Mouse (Mus musculus) C2C12 (cell line): ENCODE data around the gene Pde11a. TPM values are rescaled to one million over a fixed set of nuclear protein-coding genes. Genes with fewer than 3 reads are reported as not detected.
A peak's percentile ranks its signal among the peaks of the same experiment; 100 is the strongest.
"Not testable (repeated sequence)": the region's sequence is repeated elsewhere in the genome, so short reads cannot be mapped to it uniquely, and the experiment has no call there.

Experiments used
- H3K27me3 ChIP-seq: one replicate; pipeline ENCODE4 v1.6.1; 2011; ENCODE audit not compliant: control insufficient read depth, insufficient read depth, insufficient read length
- H3K36me3 ChIP-seq: one replicate; pipeline ENCODE4 v1.6.1; 2011; ENCODE audit not compliant: control insufficient read depth, insufficient read depth
- H3K4me3 ChIP-seq: one replicate; pipeline ENCODE4 v1.5.1; 2011; ENCODE audit warnings: mild to moderate bottlenecking, control low read depth; ENCODE audit not compliant: poor library complexity, insufficient read depth, severe bottlenecking
- H3K79me2 ChIP-seq: one replicate; pipeline ENCODE4 v1.6.1; 2011; ENCODE audit not compliant: control insufficient read depth, insufficient read depth
- H3K79me3 ChIP-seq: one replicate; pipeline ENCODE4 v1.6.1; 2011; ENCODE audit warnings: low read depth, control low read depth
- H3ac ChIP-seq: one replicate; pipeline ENCODE3; 2011; ENCODE audit warnings: low read depth; ENCODE audit not compliant: control insufficient read depth, insufficient read length
- CEBPB ChIP-seq: IDR thresholded peaks from one replicate; pipeline ENCODE4 v1.6.1; 2011; ENCODE audit warnings: low read depth, mild to moderate bottlenecking, control low read depth, moderate library complexity
- CTCF ChIP-seq: IDR thresholded peaks from one replicate; pipeline ENCODE4 v1.5.1; 2011; ENCODE audit not compliant: control insufficient read depth, insufficient read depth, insufficient read length
- FOSL1 ChIP-seq: IDR thresholded peaks from one replicate; pipeline ENCODE4 v1.8.0; 2011; ENCODE audit warnings: mild to moderate bottlenecking, low read length; ENCODE audit not compliant: poor library complexity, insufficient read depth, severe bottlenecking
- MAX ChIP-seq: IDR thresholded peaks from one replicate; pipeline ENCODE4 v1.6.1; 2011; ENCODE audit warnings: mild to moderate bottlenecking, control low read depth
- MYOD1 ChIP-seq: IDR thresholded peaks from one replicate; pipeline ENCODE4 v1.6.1; 2011; ENCODE audit warnings: low read depth; ENCODE audit not compliant: control insufficient read depth, insufficient read length
- MYOG ChIP-seq: IDR thresholded peaks from one replicate; pipeline ENCODE4 v1.6.1; 2011; ENCODE audit not compliant: control insufficient read depth, insufficient read length; ENCODE audit errors: extremely low read depth
- USF1 ChIP-seq: IDR thresholded peaks from one replicate; pipeline ENCODE4 v1.6.1; 2011; ENCODE audit warnings: low read depth, mild to moderate bottlenecking, control low read depth, moderate library complexity
- polyA plus RNA-seq: library from polyadenylated mRNA; unstranded; fragments of >200 nt; fragmentation: generic; extraction: Trizol; gene quantifications from one replicate; pipeline ENCODE4 v1.2.1, GENCODE M21; 2012; ENCODE audit warnings: missing spikeins

Pde11a gene
- polyA plus RNA-seq, 1 experiment: not detected

- H3K4me3 ChIP-seq: peak within 1 kb of the TSS; percentile 3
- not testable (repeated sequence) for H3K79me2 ChIP-seq, H3K36me3 ChIP-seq, H3K27me3 ChIP-seq, H3ac ChIP-seq, H3K79me3 ChIP-seq
- peak; percentile 95 for TF ChIP-seq MAX
These were observed 357.0 kb downstream of the Pde11a start, which contains the start of gene Ttc30a1 for GRCm38 (mm10) chr2:75981440-75982081. Gene Ttc30a1 (minus strand): TSS chr2:75981967.

GRCm38 (mm10) chr2:75980933-75981439 lies 357.6 kb downstream of the Pde11a start:
- not testable (repeated sequence) for H3ac ChIP-seq, H3K27me3 ChIP-seq, H3K79me2 ChIP-seq, H3K36me3 ChIP-seq, H3K79me3 ChIP-seq, H3K4me3 ChIP-seq

- H3K4me3 ChIP-seq, H3ac ChIP-seq, H3K79me2 ChIP-seq, H3K36me3 ChIP-seq, H3K79me3 ChIP-seq, H3K27me3 ChIP-seq: not testable (repeated sequence)
These were observed 360.7 kb downstream of the Pde11a start, which contains the start of gene Ttc30a2 for GRCm38 (mm10) chr2:75977752-75978368. Gene Ttc30a2 (minus strand): TSS chr2:75978170.

DNA sequence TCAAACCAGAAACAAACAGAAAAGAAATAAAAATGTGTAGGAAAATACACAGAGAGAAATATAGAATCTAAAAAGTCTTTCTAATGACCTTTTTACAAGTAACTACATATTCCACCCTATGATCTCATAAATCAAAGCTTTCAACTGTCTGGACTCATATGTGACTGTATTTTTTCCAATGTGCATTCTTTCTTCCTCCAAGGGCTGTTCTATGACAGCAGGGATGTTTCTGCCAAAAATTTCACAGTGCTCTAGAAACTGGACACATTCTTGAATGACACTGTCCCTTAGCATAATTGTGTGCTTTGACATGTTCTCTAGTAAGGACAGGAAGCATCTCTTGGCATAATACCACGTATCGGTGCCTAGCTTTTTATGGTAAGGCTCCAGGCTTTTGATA lies 362.5 kb downstream of the Pde11a start:
- H3K79me2 ChIP-seq, H3K4me3 ChIP-seq, H3ac ChIP-seq, H3K36me3 ChIP-seq, H3K27me3 ChIP-seq, H3K79me3 ChIP-seq: not testable (repeated sequence)

DNA sequence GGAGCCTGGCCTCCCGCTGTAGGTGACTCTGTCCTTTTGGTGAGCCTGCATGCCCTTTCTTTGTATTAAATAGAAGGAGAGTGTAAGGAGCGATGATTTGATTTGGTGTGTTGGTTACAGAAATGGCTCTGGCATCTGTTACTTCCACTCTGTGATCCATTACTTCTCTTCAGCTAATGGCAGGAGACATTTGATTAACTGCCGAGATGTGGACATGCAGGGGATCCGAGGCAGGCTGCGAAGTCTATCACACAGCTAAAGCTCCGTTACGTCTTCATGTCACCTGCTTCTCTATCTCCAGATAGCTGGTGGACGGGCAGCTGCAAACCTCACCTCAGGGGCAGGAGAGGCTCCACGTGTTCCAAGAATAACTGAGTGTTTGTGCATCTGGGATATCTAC lies 364.4 kb downstream of the Pde11a start:
- TF ChIP-seq MYOG (no peak), MAX (no peak), CTCF (no peak), CEBPB (no peak), USF1 (no peak), FOSL1 (no peak), MYOD1 (no peak)
- Histone ChIP-seq H3K4me3 (no peak overlapping the region), H3K79me3 (no peaks in the 10 kb centered on the region), H3K79me2 (no peaks in the 10 kb centered on the region), H3K27me3 (peaks cover 9% of the 10 kb centered on the region), H3K36me3 (no peaks in the 10 kb centered on the region), H3ac (no peak overlapping the region)

GRCm38 (mm10) chr2:75964972-75965371 lies 373.6 kb downstream of the Pde11a start:
- H3K79me3 ChIP-seq: no peaks in the 10 kb centered on the region
- H3K36me3 ChIP-seq: no peaks in the 10 kb centered on the region
- TF ChIP-seq FOSL1 (no peak), CTCF (no peak), MAX (no peak), CEBPB (no peak), MYOD1 (no peak), MYOG (no peak), USF1 (no peak)
- H3K79me2 ChIP-seq: no peaks in the 10 kb centered on the region
- no peak overlapping the region for H3ac ChIP-seq
- H3K4me3 ChIP-seq: no peak overlapping the region
- peaks cover 6% of the 10 kb centered on the region for H3K27me3 ChIP-seq

- Histone ChIP-seq H3K36me3 (no peaks in the 10 kb centered on the region), H3ac (no peak overlapping the region), H3K79me3 (no peaks in the 10 kb centered on the region), H3K27me3 (peaks cover 3% of the 10 kb centered on the region), H3K4me3 (no peak overlapping the region), H3K79me2 (no peaks in the 10 kb centered on the region)
- no peak for TF ChIP-seq MYOG
- TF ChIP-seq CTCF: peak; percentile 29
These were observed 374.1 kb downstream of the Pde11a start for GRCm38 (mm10) chr2:75964512-75964911.
